Mouse (Mus musculus): ENCODE data around the gene Gm15293.
"Not testable (repeated sequence)": the region's sequence is repeated elsewhere in the genome, so short reads cannot be mapped to it uniquely, and the experiment has no call there.

The Gm15293 gene

GRCm38 (mm10) chr8:21201261-21201660, at the start of gene Gm15293:
Gene Gm15293, plus strand, starts transcription at chr8:21201561.
- DNase-seq: not testable (repeated sequence)

GRCm38 (mm10) chr8:21161977-21162376, 39.4 kb upstream of the Gm15293 start, which contains the start of gene Defa22:
Gene Defa22, plus strand, starts transcription at chr8:21162277.
- DNase-seq: not testable (repeated sequence)

DNA sequence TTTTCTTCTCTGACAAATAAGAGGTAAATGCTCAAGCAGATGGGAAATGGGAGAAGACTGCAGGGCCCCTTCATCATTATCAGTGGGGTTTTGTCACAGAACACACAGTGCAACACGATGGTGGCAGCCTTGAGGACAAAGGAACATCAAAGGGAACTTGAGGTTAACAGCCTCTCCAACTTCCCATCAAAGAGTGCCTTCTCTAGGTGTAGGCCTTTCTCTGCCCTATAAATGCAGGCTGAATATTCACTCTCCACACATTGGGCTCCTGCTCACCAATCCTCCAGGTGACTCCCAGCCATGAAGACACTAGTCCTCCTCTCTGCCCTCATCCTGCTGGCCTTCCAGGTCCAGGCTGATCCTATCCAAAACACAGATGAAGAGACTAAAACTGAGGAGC, 10.0 kb upstream of the Gm15293 start, which contains the start of gene Defa31:
Gene Defa31, plus strand, starts transcription at position 301 of the 400 bp plus-strand sequence.
- not testable (repeated sequence) for DNase-seq

Measured in thymus, adult 18-20 months (tissue).